12 mouse cellular contexts compared by ENCODE assay signal in genomic region chr14:58917228-58917627, GRCm38 (mm10).
"Had no signal": no experiment of that assay in that cellular context is flagged by ENCODE, and none has a peak within 500 bp of the region (broad histone marks: within the 10 kb centered on the region; RNA-seq: fewer than 3 reads in every experiment).

No protein-coding gene starts in this region.

- H3K4me2 ChIP-seq: lung, embryonic 14.5 days; midbrain, embryonic 11.5 days; midbrain, embryonic 13.5 days; midbrain, embryonic 15.5 days; neural tube, embryonic 12.5 days; stomach, embryonic 15.5 days had no signal

- DNase-seq: lung, adult 18-20 months; lung, postnatal 10 days; lung, postnatal 4 days; right cerebral cortex, postnatal 14 days had no signal

- H3K36me3 ChIP-seq: midbrain, embryonic 13.5 days; midbrain, embryonic 15.5 days; neural tube, embryonic 12.5 days; stomach, embryonic 15.5 days had no signal

- H3K9me3 ChIP-seq: midbrain, embryonic 13.5 days; midbrain, embryonic 15.5 days; neural tube, embryonic 12.5 days; stomach, embryonic 15.5 days had no signal

- H3K4me1 ChIP-seq: megakaryocyte, embryonic 14.5 days; midbrain, embryonic 13.5 days; midbrain, embryonic 15.5 days; neural tube, embryonic 12.5 days; stomach, embryonic 15.5 days had no signal

- H3K4me3 ChIP-seq: megakaryocyte, embryonic 14.5 days; midbrain, embryonic 13.5 days; midbrain, embryonic 15.5 days; neural tube, embryonic 12.5 days; stomach, embryonic 15.5 days had no signal

- H3K27ac ChIP-seq: midbrain, embryonic 13.5 days; midbrain, embryonic 15.5 days; neural tube, embryonic 12.5 days; stomach, embryonic 15.5 days; stomach, postnatal 0 days had no signal

- H3K27me3 ChIP-seq: megakaryocyte, embryonic 14.5 days; midbrain, embryonic 13.5 days; midbrain, embryonic 15.5 days; neural tube, embryonic 12.5 days; stomach, embryonic 15.5 days had no signal

- ATAC-seq: midbrain, embryonic 13.5 days; midbrain, embryonic 15.5 days had no signal

- H3K9ac ChIP-seq: lung, embryonic 14.5 days; midbrain, embryonic 13.5 days; midbrain, embryonic 15.5 days; neural tube, embryonic 12.5 days; stomach, embryonic 15.5 days had no signal
